Mouse (Mus musculus) liver, embryonic 16.5 days (tissue): ENCODE results near the gene Fbxl20. TPM values are rescaled to one million over a fixed set of nuclear protein-coding genes. Genes with fewer than 3 reads are reported as not detected.
"Not testable (repeated sequence)": the region's sequence is repeated elsewhere in the genome, so short reads cannot be mapped to it uniquely, and the experiment has no call there.

ENCODE experiments used
- ATAC-seq: fragments of 200-750 bp; cut with Nextera tagmentation; 2 replicates; pipeline ENCODE4 v1.8.0; 2017; ENCODE audit warnings: low read depth, mild to moderate bottlenecking, moderate number of reproducible peaks, moderate library complexity
- H3K27ac ChIP-seq: fragments of 300-500 bp; sonication (generic); 2 replicates; pipeline ENCODE4 v1.5.1; 2014; ENCODE audit warnings: mild to moderate bottlenecking, low read length
- H3K27me3 ChIP-seq: fragments of 300-500 bp; sonication (generic); 2 replicates; pipeline ENCODE4 v1.6.1; 2014; ENCODE audit warnings: low read depth, low read length, mixed read lengths; ENCODE audit not compliant: control insufficient read depth, insufficient read depth
- H3K36me3 ChIP-seq: fragments of 300-500 bp; sonication (generic); 2 replicates; pipeline ENCODE4 v1.6.1; 2014; ENCODE audit warnings: mild to moderate bottlenecking; ENCODE audit not compliant: control insufficient read depth, insufficient read depth
- H3K4me1 ChIP-seq: fragments of 300-500 bp; sonication (generic); 2 replicates; pipeline ENCODE4 v1.6.1; 2014; ENCODE audit warnings: low read depth, low read length, mixed read lengths; ENCODE audit not compliant: control insufficient read depth
- H3K4me2 ChIP-seq: fragments of 300-500 bp; sonication (generic); 2 replicates; pipeline ENCODE4 v1.6.1; 2014; ENCODE audit warnings: low read depth, low read length, mixed read lengths
- H3K4me3 ChIP-seq: fragments of 300-500 bp; sonication (generic); 2 replicates; pipeline ENCODE4 v1.5.1; 2014; ENCODE audit warnings: low read depth, mild to moderate bottlenecking, low read length
- H3K9ac ChIP-seq: fragments of 300-500 bp; sonication (generic); 2 replicates; pipeline ENCODE4 v1.6.1; 2014; ENCODE audit warnings: low read depth, low read length
- H3K9me3 ChIP-seq: fragments of 300-500 bp; sonication (generic); replicated peaks from 2 replicates; pipeline ENCODE4 v1.6.1; 2016; ENCODE audit warnings: low read length; ENCODE audit not compliant: control insufficient read depth
- WGBS: fragments of 180-500 bp; shearing (Covaris S2); extraction: QIAGEN DNeasy Blood & Tissue Kit; methylation state at CpG from one replicate; pipeline ENCODE4 v1.1.7; 2014; ENCODE audit not compliant: insufficient replicate concordance; 5-methylcytosine and 5-hydroxymethylcytosine counted together
- polyA plus RNA-seq: library from polyadenylated mRNA; unstranded; fragments of >200 nt; fragmentation: Nextera tagmentation; extraction: Ambion mirVana; gene quantifications from 2 replicates; pipeline ENCODE4 v1.2.1, GENCODE M21; 2015

The Fbxl20 gene
- polyA plus RNA-seq: 4.6 and 6.0 TPM in 2 replicates

GRCm38 (mm10) chr11:98149786-98150624 is at the start of gene Fbxl20:
Fbxl20 (minus strand) TSS chr11:98150403.
- Histone ChIP-seq H3K4me3 (peak within 1 kb of the TSS; percentile 90), H3K4me2 (peak within 1 kb of the TSS; percentile 100), H3K27ac (peak within 1 kb of the TSS; percentile 89), H3K9ac (peak within 1 kb of the TSS; percentile 88), H3K36me3 (no peaks in the 10 kb centered on the region), H3K9me3 (no peaks in the 10 kb centered on the region), H3K27me3 (no peaks in the 10 kb centered on the region), H3K4me1 (peaks cover 15% of the 10 kb centered on the region)
- ATAC-seq: peak; percentile 85
- under 1% methylated on average over 57 of the region's 65 CpGs for WGBS

GRCm38 (mm10) chr11:98192901-98193805 is 43.0 kb upstream of the Fbxl20 start, which contains the start of gene Med1:
Med1 (minus strand) TSS chr11:98193293.
- no peaks in the 10 kb centered on the region for H3K27me3 ChIP-seq
- WGBS: under 1% methylated on average over 53 of the region's 53 CpGs
- peak within 1 kb of the TSS; percentile 80 for H3K9ac ChIP-seq
- peak within 1 kb of the TSS; percentile 85 for H3K27ac ChIP-seq
- no peaks in the 10 kb centered on the region for H3K9me3 ChIP-seq
- H3K4me3 ChIP-seq: peak within 1 kb of the TSS; percentile 76
- H3K4me1 ChIP-seq: peaks cover 15% of the 10 kb centered on the region
- peak within 1 kb of the TSS; percentile 62 for H3K4me2 ChIP-seq
- peak; percentile 98 for ATAC-seq
- H3K36me3 ChIP-seq: peaks cover 12% of the 10 kb centered on the region

- Histone ChIP-seq H3K36me3 (peaks cover 18% of the 10 kb centered on the region), H3K9me3 (no peaks in the 10 kb centered on the region), H3K4me3 (no peak overlapping the region), H3K27ac (no peak overlapping the region), H3K4me1 (peaks cover 15% of the 10 kb centered on the region), H3K27me3 (no peaks in the 10 kb centered on the region), H3K4me2 (no peak overlapping the region), H3K9ac (no peak overlapping the region)
- WGBS: 77% methylated on average over 5 of the region's 5 CpGs
- no peak for ATAC-seq
These were observed 40.6 kb upstream of the Fbxl20 start for GRCm38 (mm10) chr11:98190820-98191219.

DNA sequence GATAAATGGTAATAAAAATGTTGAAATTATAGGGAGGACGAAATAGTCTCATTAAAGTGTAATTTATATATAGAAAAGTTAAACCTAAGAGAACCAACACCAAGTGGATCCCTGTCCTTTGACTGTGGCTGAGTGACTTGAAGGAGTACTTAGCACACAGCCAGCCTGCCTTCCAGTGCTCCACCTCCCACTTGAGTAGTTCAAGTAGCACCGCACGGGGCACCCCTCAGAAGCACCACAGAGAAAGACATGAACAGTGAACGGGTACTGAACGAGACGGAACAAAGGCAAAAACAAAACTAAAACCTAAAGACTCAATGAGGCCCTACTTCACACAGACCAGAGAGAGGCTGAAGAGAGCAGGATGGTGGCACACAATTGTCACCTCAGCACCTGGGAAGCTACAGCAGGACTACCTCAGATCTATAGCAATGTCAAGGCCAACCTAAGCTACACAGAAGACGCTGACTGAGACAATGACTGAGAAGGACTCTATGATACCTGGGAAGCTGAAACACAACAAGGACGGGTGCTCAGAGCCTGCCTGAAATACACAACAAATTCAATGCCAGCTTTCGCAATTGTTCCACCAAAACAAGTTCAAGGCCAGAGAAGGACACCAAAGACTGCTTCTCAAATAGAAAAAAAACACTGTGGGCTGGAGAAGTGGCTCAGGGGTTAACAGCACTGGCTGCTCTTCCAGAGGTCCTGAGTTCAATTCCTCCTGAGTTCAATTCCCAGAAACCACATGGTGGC is 37.6 kb upstream of the Fbxl20 start:
- no peak for ATAC-seq
- Histone ChIP-seq H3K27ac (no peak overlapping the region), H3K4me2 (no peak overlapping the region), H3K9me3 (no peaks in the 10 kb centered on the region), H3K9ac (no peak overlapping the region), H3K4me3 (no peak overlapping the region), H3K4me1 (peaks cover 9% of the 10 kb centered on the region), H3K27me3 (no peaks in the 10 kb centered on the region), H3K36me3 (peaks cover 34% of the 10 kb centered on the region)
- 85% methylated on average over 9 of the region's 9 CpGs for WGBS

GRCm38 (mm10) chr11:98182149-98182548 is 31.9 kb upstream of the Fbxl20 start:
- not testable (repeated sequence) for H3K4me3 ChIP-seq, H3K4me2 ChIP-seq, H3K27me3 ChIP-seq, H3K27ac ChIP-seq, H3K4me1 ChIP-seq, H3K9me3 ChIP-seq, H3K9ac ChIP-seq
- H3K36me3 ChIP-seq: peaks cover 35% of the 10 kb centered on the region
- 55% methylated on average over 3 of the region's 3 CpGs for WGBS
- peak; percentile 64; the same call in 1 of the 2 replicates for ATAC-seq

GRCm38 (mm10) chr11:98168400-98168799 is 18.2 kb upstream of the Fbxl20 start:
- ATAC-seq: no peak
- Histone ChIP-seq H3K27me3 (no peaks in the 10 kb centered on the region), H3K36me3 (peaks cover 34% of the 10 kb centered on the region), H3K9ac (no peak overlapping the region), H3K4me3 (no peak overlapping the region), H3K4me1 (no peaks in the 10 kb centered on the region), H3K4me2 (no peak overlapping the region), H3K27ac (no peak overlapping the region), H3K9me3 (no peaks in the 10 kb centered on the region)
- 52% methylated on average over 1 of the region's 1 CpGs for WGBS

- no peak overlapping the region for H3K27ac ChIP-seq
These were observed 4.9 kb upstream of the Fbxl20 start for GRCm38 (mm10) chr11:98155094-98155493.

GRCm38 (mm10) chr11:98150625-98151156 is 488 bp upstream of the Fbxl20 start:
- no peak overlapping the region for H3K27ac ChIP-seq
- peaks cover 15% of the 10 kb centered on the region for H3K4me1 ChIP-seq
- no peaks in the 10 kb centered on the region for H3K9me3 ChIP-seq
- peak overlapping the region; percentile 100 for H3K4me2 ChIP-seq
- H3K4me3 ChIP-seq: peak overlapping the region; percentile 90
- WGBS: 5% methylated on average over 10 of the region's 10 CpGs
- no peaks in the 10 kb centered on the region for H3K27me3 ChIP-seq
- H3K9ac ChIP-seq: no peak overlapping the region
- H3K36me3 ChIP-seq: peaks cover 3% of the 10 kb centered on the region
- ATAC-seq: no peak

More at GRCm38 (mm10) chr11:98155094-98155493, 4.9 kb upstream of the Fbxl20 start:
- no peaks in the 10 kb centered on the region for H3K9me3 ChIP-seq
- peaks cover 24% of the 10 kb centered on the region for H3K36me3 ChIP-seq
- no peak overlapping the region for H3K4me3 ChIP-seq
- peaks cover 2% of the 10 kb centered on the region; the same call in 1 of the 2 replicates for H3K4me1 ChIP-seq
- 69% methylated on average over 6 of the region's 6 CpGs for WGBS
- H3K27me3 ChIP-seq: no peaks in the 10 kb centered on the region
- ATAC-seq: no peak
- no peak overlapping the region for H3K4me2 ChIP-seq
- H3K9ac ChIP-seq: no peak overlapping the region
